Mouse (Mus musculus) brain, embryonic 14.5 days (tissue): Measurements from ENCODE around the gene Slc7a7. TPM values are rescaled to one million over a fixed set of nuclear protein-coding genes. Genes with fewer than 3 reads are reported as not detected.
A peak's percentile ranks its signal among the peaks of the same experiment; 100 is the strongest.

Experiments used
- DNase-seq: peaks from one replicate; pipeline ENCODE4 v3.0.0-alpha.2; 2011; ENCODE audit warnings: low read depth
- CTCF ChIP-seq: fragments of 200-500 bp; IDR thresholded peaks from 2 replicates; pipeline ENCODE4 v1.5.1; 2012; ENCODE audit warnings: inconsistent platforms, mild to moderate bottlenecking, moderate library complexity, borderline replicate concordance; ENCODE audit not compliant: insufficient read depth, insufficient read length; ENCODE audit errors: extremely low read depth
- POLR2A ChIP-seq: fragments of 200-500 bp; IDR thresholded peaks from 2 replicates; pipeline ENCODE4 v1.6.1; 2012; ENCODE audit warnings: mild to moderate bottlenecking, inconsistent platforms, borderline replicate concordance; ENCODE audit not compliant: poor library complexity, insufficient read depth, insufficient read length, severe bottlenecking; ENCODE audit errors: extremely low read depth
- polyA plus RNA-seq: library from polyadenylated mRNA; depleted of rRNA; stranded (reverse); fragments of >200 nt; gene quantifications from 2 replicates; pipeline ENCODE4 v1.2.3, GENCODE M21; 2012; rRNA removed

The Slc7a7 gene
- polyA plus RNA-seq: 7.2 and 8.0 TPM in 2 replicates

- TF ChIP-seq POLR2A (no peak), CTCF (peak; percentile 35; the same call in 1 of the 2 replicates)
- DNase-seq: no peak
Observed at GRCm38 (mm10) chr14:54417623-54418081, at the start of gene Slc7a7. Slc7a7 (minus strand) TSS chr14:54417780.

GRCm38 (mm10) chr14:54464293-54465005 lies 46.9 kb upstream of the Slc7a7 start:
- TF ChIP-seq CTCF: peak; percentile 67
- no peak for TF ChIP-seq POLR2A
- peak; percentile 81 for DNase-seq

DNA sequence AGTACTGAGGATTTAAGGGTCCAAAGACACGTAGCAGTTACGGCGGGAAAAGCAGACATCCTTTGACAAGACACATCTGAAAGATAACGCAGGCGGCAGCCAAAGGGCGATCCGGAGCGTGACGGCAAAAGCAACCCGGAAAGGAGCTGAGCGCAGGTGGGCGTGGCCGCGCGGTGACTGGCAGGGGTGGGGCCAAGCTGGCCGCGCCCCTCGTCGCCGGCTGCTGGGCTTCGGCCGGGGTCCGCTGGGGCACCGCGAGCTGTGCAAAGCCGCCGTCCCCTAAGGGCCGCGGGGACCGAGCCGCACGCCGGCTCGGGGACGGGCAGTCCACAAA lies 46.3 kb upstream of the Slc7a7 start, which contains the start of gene Lrp10:
Lrp10 (plus strand) TSS at position 179 of the 334 bp plus-strand sequence.
- no peak for TF ChIP-seq CTCF
- peak; percentile 66; the same call in 1 of the 2 replicates for TF ChIP-seq POLR2A
- DNase-seq: peak; percentile 93

DNA sequence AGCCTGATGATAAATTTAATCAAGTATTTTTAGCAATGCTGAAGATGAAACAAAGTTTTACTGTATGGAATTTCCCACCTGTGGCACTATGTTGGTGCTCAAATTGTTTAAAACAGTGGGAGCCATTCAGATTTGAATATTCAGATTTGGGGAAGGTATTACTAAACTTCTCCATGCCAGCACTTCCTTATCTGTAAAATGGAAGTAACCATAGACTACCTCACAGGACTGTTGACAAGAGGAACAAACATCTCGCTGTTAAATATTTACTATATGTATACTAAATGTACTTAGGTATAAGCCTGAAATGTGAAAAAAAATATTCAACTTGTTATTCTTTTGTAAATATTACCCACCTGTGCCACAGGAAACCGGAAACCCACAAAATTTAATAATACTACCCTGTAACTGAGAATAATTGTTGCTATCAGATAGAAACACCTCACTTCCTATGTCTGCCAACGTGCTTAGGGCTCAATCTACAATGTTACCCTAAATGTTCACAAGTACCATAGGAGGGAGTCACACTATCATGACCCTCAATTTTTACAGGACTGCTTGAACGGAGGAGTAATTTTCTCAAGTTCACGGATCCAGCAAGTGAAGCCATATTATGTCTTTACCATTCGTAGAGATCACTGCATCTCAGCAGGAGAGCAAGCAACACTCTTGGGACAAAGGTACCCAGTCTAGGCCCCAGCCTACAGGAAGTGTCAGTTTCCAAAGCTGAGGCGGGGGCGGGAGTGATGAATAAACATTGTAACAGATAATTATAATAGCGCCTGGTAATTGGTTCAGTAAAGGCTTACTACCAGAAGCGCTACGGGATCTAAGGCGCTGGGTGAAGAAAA lies 45.8 kb upstream of the Slc7a7 start:
- no peak for TF ChIP-seq CTCF

GRCm38 (mm10) chr14:54462146-54462545 lies 44.6 kb upstream of the Slc7a7 start:
- no peak for DNase-seq
- TF ChIP-seq POLR2A (no peak), CTCF (no peak)

More for the DNA sequence above, 45.8 kb upstream of the Slc7a7 start:
- DNase-seq: no peak

DNA sequence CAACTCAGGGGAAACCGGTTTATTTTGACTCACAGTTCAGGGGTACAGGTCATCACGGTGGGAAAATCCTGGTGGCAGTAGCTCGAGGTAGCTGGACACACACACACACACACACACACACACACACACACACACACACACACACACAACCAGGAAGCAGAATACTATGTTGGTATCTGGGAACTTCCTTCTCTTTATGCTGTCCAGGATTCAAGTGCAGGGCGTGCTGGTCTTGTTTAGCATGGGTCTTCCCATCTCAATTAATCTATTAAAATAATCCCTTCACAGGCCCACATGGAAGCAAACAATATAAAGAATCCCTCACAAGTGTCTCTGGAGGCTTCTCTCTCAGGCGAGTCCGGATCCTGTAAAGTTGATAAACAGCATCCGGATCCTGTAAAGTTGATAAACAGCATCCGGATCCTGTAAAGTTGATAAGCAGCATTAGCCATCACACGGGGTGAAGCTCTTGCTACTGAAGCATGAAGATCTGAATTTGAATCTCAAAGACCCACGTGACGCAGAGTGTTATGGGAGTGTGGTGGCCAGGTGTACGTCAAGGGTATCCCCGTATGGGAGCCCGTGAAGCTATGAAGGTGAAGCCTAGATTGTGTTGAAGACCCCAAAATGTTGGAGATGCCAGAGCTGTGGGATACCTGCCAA lies 40.5 kb upstream of the Slc7a7 start:
- TF ChIP-seq POLR2A (no peak), CTCF (no peak)
- no peak for DNase-seq

GRCm38 (mm10) chr14:54454669-54455528 lies 37.3 kb upstream of the Slc7a7 start:
- TF ChIP-seq POLR2A: no peak
- no peak for TF ChIP-seq CTCF
- DNase-seq: no peak

DNA sequence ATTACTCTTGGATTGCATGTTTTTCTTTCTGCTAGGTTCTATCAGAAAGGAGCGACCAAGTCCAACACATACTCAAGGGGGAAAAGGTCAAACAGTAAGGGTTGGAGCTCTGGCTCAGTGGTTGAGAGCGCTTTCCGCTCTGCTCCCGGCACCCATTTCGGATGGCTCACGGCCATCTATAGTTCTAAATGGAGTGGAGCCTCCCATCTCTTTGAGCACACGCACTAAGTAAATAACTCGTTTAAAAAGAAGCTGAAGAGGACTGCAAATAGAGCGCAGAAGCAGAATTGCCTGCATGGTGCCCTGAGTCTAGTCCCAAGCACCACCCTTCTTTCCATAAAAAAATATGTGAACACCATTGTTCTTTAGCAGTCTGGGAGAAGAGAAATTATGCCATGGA lies 36.0 kb upstream of the Slc7a7 start:
- TF ChIP-seq CTCF (no peak), POLR2A (no peak)
- no peak for DNase-seq

DNA sequence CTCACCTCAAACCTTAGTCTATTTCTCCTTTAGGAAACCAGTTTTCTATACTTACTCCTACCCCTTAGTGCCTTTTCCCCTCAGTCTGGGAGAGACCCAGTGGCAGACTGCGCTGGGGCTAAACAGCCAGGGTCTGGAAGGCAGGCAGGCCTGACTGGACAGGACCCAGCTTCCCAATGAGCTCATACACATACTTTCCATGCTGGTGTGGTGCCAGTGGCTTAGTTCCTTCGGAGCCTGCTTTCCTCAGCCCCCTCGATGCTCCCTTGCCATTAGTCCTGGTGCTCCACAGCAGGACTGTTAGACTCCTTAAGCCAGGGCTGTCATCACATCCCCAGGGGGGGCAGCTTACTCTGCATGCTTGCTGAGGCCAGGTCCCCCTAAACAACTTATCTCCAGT lies 27.9 kb upstream of the Slc7a7 start:
- TF ChIP-seq POLR2A (no peak), CTCF (no peak)
- DNase-seq: no peak
